Mouse (Mus musculus) ES-Bruce4 (cell line): ENCODE data around the gene Odf4. TPM values are rescaled to one million over a fixed set of nuclear protein-coding genes. Genes with fewer than 3 reads are reported as not detected.
"Not testable (repeated sequence)": the region's sequence is repeated elsewhere in the genome, so short reads cannot be mapped to it uniquely, and the experiment has no call there.

ENCODE experiments used
- H3K27ac ChIP-seq: 2 replicates; pipeline ENCODE4 v1.5.1; 2012; ENCODE audit warnings: low read length, inconsistent platforms; ENCODE audit not compliant: insufficient read depth
- H3K27me3 ChIP-seq: 2 replicates; pipeline ENCODE4 v1.6.1; 2012; ENCODE audit warnings: mild to moderate bottlenecking, low read length, inconsistent platforms; ENCODE audit not compliant: control insufficient read depth, poor library complexity, insufficient read depth, severe bottlenecking
- H3K36me3 ChIP-seq: 2 replicates; pipeline ENCODE4 v1.6.1; 2012; ENCODE audit warnings: inconsistent platforms, mild to moderate bottlenecking, low read length, moderate library complexity; ENCODE audit not compliant: control insufficient read depth, poor library complexity, insufficient read depth, severe bottlenecking
- H3K4me1 ChIP-seq: one replicate; pipeline ENCODE4 v1.8.1; 2011; ENCODE audit warnings: low read length; ENCODE audit not compliant: control insufficient read depth, insufficient read depth
- H3K4me3 ChIP-seq: 2 replicates; pipeline ENCODE4 v1.5.1; 2011; ENCODE audit warnings: low read depth, mild to moderate bottlenecking, low read length
- H3K9ac ChIP-seq: 2 replicates; pipeline ENCODE4 v1.6.1; 2012; ENCODE audit warnings: low read depth, mild to moderate bottlenecking, inconsistent platforms; ENCODE audit not compliant: poor library complexity, severe bottlenecking
- H3K9me3 ChIP-seq: replicated peaks from 2 replicates; pipeline ENCODE4 v1.6.1; 2012; ENCODE audit warnings: mild to moderate bottlenecking, low read length, inconsistent platforms; ENCODE audit not compliant: control insufficient read depth, poor library complexity, insufficient read depth, severe bottlenecking
- CTCF ChIP-seq: IDR thresholded peaks from one replicate; pipeline ENCODE4 v1.8.1; 2011; ENCODE audit warnings: low read depth, low read length
- EP300 ChIP-seq: IDR thresholded peaks from 2 replicates; pipeline ENCODE4 v1.6.1; 2011; ENCODE audit warnings: low read depth, low read length; ENCODE audit not compliant: insufficient read depth
- POLR2A ChIP-seq: IDR thresholded peaks from one replicate; pipeline ENCODE4 v1.8.1; 2011; ENCODE audit warnings: low read length; ENCODE audit not compliant: insufficient read depth
- polyA plus RNA-seq: library from polyadenylated mRNA; stranded (reverse); fragments of >200 nt; gene quantifications from 2 replicates; pipeline ENCODE4 v1.2.4, GENCODE M21; 2011; ENCODE audit warnings: low read depth; ENCODE audit not compliant: missing spikeins, insufficient read depth, insufficient read length

The Odf4 gene
- polyA plus RNA-seq, 1 experiment, result not detected

GRCm38 (mm10) chr11:68968752-68969151 is 41.9 kb upstream of the Odf4 start:
- Histone ChIP-seq H3K9ac (peak overlapping the region; percentile 65), H3K9me3 (no peaks in the 10 kb centered on the region), H3K4me1 (no peaks in the 10 kb centered on the region), H3K27me3 (no peaks in the 10 kb centered on the region), H3K27ac (no peak overlapping the region), H3K4me3 (no peak overlapping the region), H3K36me3 (peaks cover 4% of the 10 kb centered on the region; the same call in 1 of the 2 replicates)
- TF ChIP-seq EP300 (no peak), CTCF (no peak), POLR2A (no peak)

DNA sequence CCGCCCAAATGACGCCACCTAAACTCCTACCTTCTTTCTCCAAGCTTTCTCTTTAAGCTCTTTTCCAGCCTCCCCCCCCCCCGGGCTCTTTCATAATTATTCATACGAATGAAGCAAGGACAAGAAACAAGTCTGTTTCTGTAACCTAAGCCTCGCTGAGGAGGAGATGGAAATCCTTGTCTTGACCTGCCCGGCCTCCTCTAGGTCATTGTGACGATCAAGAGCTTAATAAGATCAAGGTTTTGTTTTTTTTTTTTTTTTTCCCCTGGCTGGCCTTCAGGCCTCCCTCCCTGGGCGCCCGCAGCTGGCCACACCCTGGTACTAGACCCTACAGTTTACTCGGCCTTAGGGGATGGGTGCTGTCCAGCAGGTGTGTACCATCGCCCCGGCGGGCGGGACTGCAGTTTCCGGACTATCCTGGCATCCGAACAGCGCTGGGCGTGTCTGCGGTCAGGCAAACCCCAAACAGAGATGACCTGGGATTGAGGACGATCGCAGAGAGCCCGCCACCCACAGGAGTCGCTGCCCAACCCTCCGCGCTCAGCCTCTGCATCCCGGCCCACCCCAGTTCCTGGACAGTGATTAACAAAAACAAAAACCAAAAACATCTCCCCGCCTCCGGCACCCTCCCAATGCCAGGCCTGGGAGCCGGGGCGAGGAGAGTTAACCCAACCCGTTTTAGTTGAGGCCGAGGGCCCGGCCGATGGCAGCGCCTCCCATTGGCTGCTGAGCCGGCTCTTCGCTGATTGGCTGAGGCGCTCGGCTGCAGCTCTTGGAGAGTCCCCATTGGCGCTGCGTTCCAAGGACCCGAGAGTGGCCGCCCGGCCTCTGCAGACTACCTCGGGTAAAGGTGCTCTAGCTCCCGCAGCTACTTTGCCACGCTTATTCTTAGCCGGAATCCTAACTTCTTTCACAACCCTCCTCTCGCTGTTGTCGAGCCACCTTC is 40.7 kb upstream of the Odf4 start, which contains the start of gene Slc25a35:
Gene Slc25a35, plus strand, starts transcription at position 795 of the 946 bp plus-strand sequence.
- Histone ChIP-seq H3K9me3 (no peaks in the 10 kb centered on the region), H3K9ac (peak within 1 kb of the TSS; percentile 65), H3K4me3 (peak within 1 kb of the TSS; percentile 90), H3K27ac (no peak within 1 kb of the TSS), H3K27me3 (no peaks in the 10 kb centered on the region), H3K4me1 (peaks cover 2% of the 10 kb centered on the region), H3K36me3 (peaks cover 4% of the 10 kb centered on the region; the same call in 1 of the 2 replicates)
- TF ChIP-seq CTCF, result no peak
- no peak for TF ChIP-seq POLR2A
- TF ChIP-seq EP300, result no peak

- H3K36me3 ChIP-seq, result peaks cover 4% of the 10 kb centered on the region; the same call in 1 of the 2 replicates
- no peak overlapping the region for H3K27ac ChIP-seq
- peaks cover 5% of the 10 kb centered on the region for H3K4me1 ChIP-seq
- H3K27me3 ChIP-seq, result no peaks in the 10 kb centered on the region
- no peak for TF ChIP-seq POLR2A
- no peak for TF ChIP-seq EP300
- TF ChIP-seq CTCF, result no peak
- no peak overlapping the region for H3K9ac ChIP-seq
- no peak overlapping the region for H3K4me3 ChIP-seq
- no peaks in the 10 kb centered on the region for H3K9me3 ChIP-seq
Measured at GRCm38 (mm10) chr11:68966554-68966953, 39.7 kb upstream of the Odf4 start.

DNA sequence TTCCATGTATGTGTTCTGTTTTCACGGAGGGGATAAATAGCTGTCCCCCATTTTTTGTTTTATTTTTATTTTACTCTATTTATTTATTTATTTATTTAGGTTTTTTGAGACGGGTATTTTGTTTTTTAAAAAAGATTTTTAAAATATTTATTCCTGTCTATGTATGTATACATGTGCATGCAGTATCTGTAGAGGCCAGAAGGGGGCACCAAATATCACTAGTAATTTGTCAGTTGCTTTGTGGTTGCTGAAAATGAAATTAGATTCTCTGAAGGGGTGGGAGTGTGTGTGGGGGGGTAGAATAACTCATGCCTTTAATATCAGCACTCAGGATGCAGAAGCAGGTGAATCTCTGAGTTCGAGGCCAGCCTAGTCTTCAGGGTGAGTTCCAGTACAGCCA is 39.0 kb upstream of the Odf4 start:
- H3K4me1 ChIP-seq, result peaks cover 5% of the 10 kb centered on the region
- H3K9me3 ChIP-seq, result no peaks in the 10 kb centered on the region
- no peak overlapping the region for H3K9ac ChIP-seq
- no peaks in the 10 kb centered on the region for H3K27me3 ChIP-seq
- H3K27ac ChIP-seq, result no peak overlapping the region
- no peak overlapping the region for H3K4me3 ChIP-seq
- H3K36me3 ChIP-seq, result peaks cover 4% of the 10 kb centered on the region; the same call in 1 of the 2 replicates
- TF ChIP-seq EP300 (no peak), CTCF (no peak), POLR2A (no peak)

DNA sequence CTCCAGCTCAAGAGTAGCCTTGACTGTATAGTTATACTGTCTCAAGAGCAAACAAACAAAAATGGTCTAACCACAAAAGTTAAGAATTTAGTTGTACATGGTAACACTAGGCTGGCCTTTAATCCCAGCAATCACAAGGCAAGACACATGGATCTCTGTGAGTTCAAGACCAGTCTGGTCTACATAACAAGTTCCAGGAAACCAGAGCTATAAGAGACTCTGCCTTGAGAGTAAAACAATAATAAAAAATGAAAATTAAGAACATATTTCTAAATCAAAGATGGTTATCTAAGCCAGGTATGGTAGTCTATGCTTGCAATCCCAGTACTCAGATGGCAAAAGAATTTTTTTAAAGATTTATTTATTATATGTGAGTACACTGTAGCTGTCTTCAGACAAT is 38.2 kb upstream of the Odf4 start:
- Histone ChIP-seq H3K4me3 (no peak overlapping the region), H3K36me3 (peaks cover 3% of the 10 kb centered on the region; the same call in 1 of the 2 replicates), H3K27ac (no peak overlapping the region), H3K9ac (no peak overlapping the region), H3K9me3 (no peaks in the 10 kb centered on the region), H3K27me3 (no peaks in the 10 kb centered on the region), H3K4me1 (peaks cover 5% of the 10 kb centered on the region)
- no peak for TF ChIP-seq EP300
- TF ChIP-seq CTCF, result no peak
- TF ChIP-seq POLR2A, result no peak

- H3K4me3 ChIP-seq, result no peak overlapping the region
- H3K27me3 ChIP-seq, result no peaks in the 10 kb centered on the region
- no peaks in the 10 kb centered on the region for H3K9me3 ChIP-seq
- H3K4me1 ChIP-seq, result peaks cover 5% of the 10 kb centered on the region
- H3K27ac ChIP-seq, result no peak overlapping the region
- no peaks in the 10 kb centered on the region for H3K36me3 ChIP-seq
- no peak overlapping the region for H3K9ac ChIP-seq
- no peak for TF ChIP-seq POLR2A
- no peak for TF ChIP-seq CTCF
- no peak for TF ChIP-seq EP300
Measured at GRCm38 (mm10) chr11:68963405-68963804, 36.5 kb upstream of the Odf4 start.

DNA sequence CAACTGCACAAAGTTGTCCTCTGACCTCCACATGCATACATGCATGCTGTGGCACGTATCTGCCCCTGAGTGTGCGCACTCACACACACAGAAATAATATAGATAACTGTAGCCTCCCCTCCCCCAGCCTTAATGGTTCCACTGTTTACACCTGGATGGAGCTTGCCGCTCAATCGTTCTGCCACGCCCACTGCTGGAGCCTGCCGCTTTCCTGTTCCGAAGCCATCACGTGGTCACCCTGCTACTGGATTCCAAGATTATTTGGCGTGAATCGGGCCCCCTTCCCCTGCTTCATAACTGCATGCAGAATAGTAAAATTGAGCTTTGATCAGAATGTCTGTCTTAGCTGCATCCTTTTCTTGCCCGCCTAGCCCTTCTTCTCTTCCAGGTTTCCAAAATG is 35.3 kb upstream of the Odf4 start:
- H3K9ac ChIP-seq, H3K4me3 ChIP-seq, H3K27ac ChIP-seq, H3K4me1 ChIP-seq, H3K9me3 ChIP-seq, H3K27me3 ChIP-seq, H3K36me3 ChIP-seq: not testable (repeated sequence)
